Mouse (Mus musculus): ENCODE results near the gene Slc35f1.

GRCm38 (mm10) chr10:53091525-53091924 is 401.2 kb downstream of the Slc35f1 start:
- no peak for TF ChIP-seq CTCF (IDR thresholded peaks at IDR 0.05; ENCODE audit: borderline replicate concordance, insufficient read depth, low read depth, low read length)
- no peak for TF ChIP-seq POLR2A (IDR thresholded peaks at IDR 0.05; ENCODE audit: borderline replicate concordance, insufficient read depth, low read length)

Measured in cerebellum, adult 2 months (tissue).